Mouse (Mus musculus) midbrain, embryonic 15.5 days (tissue): ENCODE data around the gene Aqp9. TPM values are rescaled to one million over a fixed set of nuclear protein-coding genes. Genes with fewer than 3 reads are reported as not detected.

Experiments used
- ATAC-seq: fragments of 200-750 bp; cut with Nextera tagmentation; replicated peaks from 2 replicates; pipeline ENCODE4 v1.8.0; 2017; ENCODE audit warnings: moderate TSS enrichment
- H3K27ac ChIP-seq: fragments of 300-500 bp; sonication (generic); 2 replicates; pipeline ENCODE4 v1.5.1; 2015; ENCODE audit warnings: mild to moderate bottlenecking, inconsistent platforms
- H3K27me3 ChIP-seq: fragments of 300-500 bp; sonication (generic); replicated peaks from 2 replicates; pipeline ENCODE4 v1.6.1; 2015; ENCODE audit warnings: inconsistent platforms
- H3K36me3 ChIP-seq: fragments of 300-500 bp; sonication (generic); replicated peaks from 2 replicates; pipeline ENCODE4 v1.6.1; 2015; ENCODE audit warnings: inconsistent platforms
- H3K4me1 ChIP-seq: fragments of 300-500 bp; sonication (generic); 2 replicates; pipeline ENCODE4 v1.6.1; 2015; ENCODE audit warnings: inconsistent platforms
- H3K4me2 ChIP-seq: fragments of 300-500 bp; sonication (generic); 2 replicates; pipeline ENCODE4 v1.6.1; 2015; ENCODE audit warnings: inconsistent platforms, mild to moderate bottlenecking, moderate library complexity
- H3K4me3 ChIP-seq: fragments of 300-500 bp; sonication (generic); 2 replicates; pipeline ENCODE4 v1.5.1; 2015; ENCODE audit warnings: mild to moderate bottlenecking, inconsistent platforms
- H3K9ac ChIP-seq: fragments of 300-500 bp; sonication (generic); 2 replicates; pipeline ENCODE4 v1.6.1; 2015; ENCODE audit warnings: mild to moderate bottlenecking, inconsistent platforms
- H3K9me3 ChIP-seq: fragments of 300-500 bp; sonication (generic); 2 replicates; pipeline ENCODE4 v1.6.1; 2016; ENCODE audit warnings: inconsistent platforms
- WGBS: fragments of 180-500 bp; shearing (Covaris S2); methylation state at CpG from one replicate; pipeline ENCODE4 v1.1.7; 2015; ENCODE audit warnings: mixed read lengths; 5-methylcytosine and 5-hydroxymethylcytosine counted together
- polyA plus RNA-seq: library from polyadenylated mRNA; unstranded; fragments of >200 nt; fragmentation: Nextera tagmentation; extraction: Ambion mirVana; gene quantifications from 2 replicates; pipeline ENCODE4 v1.2.1, GENCODE M21; 2015

Gene Aqp9
- polyA plus RNA-seq, 1 experiment from 2014 or later: 0.54 TPM

DNA sequence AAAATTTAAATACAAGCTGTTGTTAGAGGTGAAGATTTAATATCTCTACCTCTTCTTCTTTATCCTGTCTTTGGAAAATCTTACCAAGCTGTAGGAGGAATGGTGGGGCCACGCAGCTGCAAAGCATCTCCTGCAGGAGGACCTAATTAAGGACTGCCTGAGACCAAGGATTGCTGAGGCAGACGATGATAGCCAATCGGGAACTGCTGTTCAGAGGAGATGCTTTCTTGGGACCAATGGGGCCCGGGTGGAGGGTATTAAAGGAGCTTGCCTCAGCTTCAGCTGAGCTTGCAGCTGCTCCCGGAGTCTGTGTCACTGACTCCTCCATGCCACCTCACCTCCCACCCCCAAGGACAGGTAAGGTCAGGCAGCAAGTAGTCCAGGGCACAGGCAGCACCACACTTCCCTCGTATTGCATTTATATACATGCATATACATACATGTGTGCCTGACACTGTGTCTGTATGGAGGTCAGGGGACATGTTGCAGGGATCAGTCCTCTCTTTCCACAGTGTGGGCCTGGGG is 99.6 kb downstream of the Aqp9 start:
- no peak for ATAC-seq
- Histone ChIP-seq H3K9ac (no peak overlapping the region), H3K4me1 (no peaks in the 10 kb centered on the region; the same call in 1 of the 2 replicates), H3K27me3 (no peaks in the 10 kb centered on the region), H3K4me2 (no peak overlapping the region), H3K36me3 (no peaks in the 10 kb centered on the region), H3K27ac (no peak overlapping the region), H3K4me3 (no peak overlapping the region), H3K9me3 (no peaks in the 10 kb centered on the region)
- 60% methylated on average over 6 of the region's 6 CpGs for WGBS

- WGBS: 83% methylated on average over 5 of the region's 5 CpGs
- Histone ChIP-seq H3K4me2 (no peak overlapping the region), H3K4me1 (no peaks in the 10 kb centered on the region; the same call in 1 of the 2 replicates), H3K36me3 (no peaks in the 10 kb centered on the region), H3K27me3 (no peaks in the 10 kb centered on the region), H3K27ac (no peak overlapping the region), H3K9me3 (no peaks in the 10 kb centered on the region), H3K4me3 (no peak overlapping the region), H3K9ac (no peak overlapping the region)
- no peak for ATAC-seq
These were observed 101.3 kb downstream of the Aqp9 start for GRCm38 (mm10) chr9:71067156-71067555.

DNA sequence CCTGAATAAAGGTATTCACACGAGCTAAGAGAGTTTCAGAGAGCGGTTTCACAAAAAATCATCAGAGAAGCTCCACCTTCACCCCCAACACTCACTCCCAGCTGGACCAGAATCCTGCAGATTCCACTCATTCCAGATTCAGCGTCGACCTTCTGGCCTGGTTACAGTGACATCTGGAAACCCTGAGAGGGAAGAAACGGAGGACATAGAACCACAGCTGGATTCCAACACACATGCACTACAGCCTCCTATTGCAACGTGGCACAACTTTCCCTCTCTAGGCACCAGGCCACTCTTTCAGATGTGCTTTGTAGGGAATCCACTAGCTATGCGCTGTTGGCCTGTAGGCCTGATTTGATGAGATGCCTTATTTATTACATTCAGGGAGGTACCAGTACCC is 102.0 kb downstream of the Aqp9 start:
- Histone ChIP-seq H3K9me3 (no peaks in the 10 kb centered on the region), H3K36me3 (no peaks in the 10 kb centered on the region), H3K27ac (no peak overlapping the region), H3K4me2 (no peak overlapping the region), H3K4me3 (no peak overlapping the region), H3K4me1 (no peaks in the 10 kb centered on the region; the same call in 1 of the 2 replicates), H3K9ac (no peak overlapping the region), H3K27me3 (no peaks in the 10 kb centered on the region)
- no peak for ATAC-seq
- WGBS: 84% methylated on average over 7 of the region's 7 CpGs

DNA sequence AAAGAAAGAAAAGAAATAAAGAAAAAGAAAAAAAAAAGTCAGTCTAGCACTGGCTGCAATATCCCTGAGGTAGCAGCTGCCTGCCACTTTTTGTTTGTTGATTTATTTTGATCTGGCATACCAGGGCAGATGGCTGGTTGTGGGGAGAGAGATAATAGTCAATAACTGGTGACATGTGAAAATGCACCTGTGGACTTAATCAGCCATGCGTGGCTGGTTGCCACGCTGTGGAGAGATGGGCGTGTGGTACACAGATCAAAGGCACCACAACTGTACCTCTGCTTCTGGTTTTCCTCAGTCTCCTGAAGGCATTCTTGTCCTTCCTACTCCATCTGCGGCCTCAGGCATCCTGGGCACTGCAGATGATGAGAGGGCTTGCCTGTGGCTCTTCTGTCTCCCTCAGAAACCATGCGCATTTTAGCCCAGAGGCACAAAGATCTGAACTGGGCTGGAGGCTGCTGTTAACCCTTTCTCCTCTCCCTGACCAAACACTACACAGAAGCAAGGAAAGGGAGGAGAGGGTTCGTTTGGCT is 103.1 kb downstream of the Aqp9 start:
- 0 out of 2 replicates have a peak, but pooled peaks have one; percentile 37 for ATAC-seq
- WGBS: 47% methylated on average over 6 of the region's 6 CpGs
- Histone ChIP-seq H3K9me3 (no peaks in the 10 kb centered on the region), H3K4me2 (no peak overlapping the region), H3K27me3 (no peaks in the 10 kb centered on the region), H3K9ac (no peak overlapping the region), H3K36me3 (no peaks in the 10 kb centered on the region), H3K4me3 (no peak overlapping the region), H3K4me1 (no peaks in the 10 kb centered on the region; the same call in 1 of the 2 replicates), H3K27ac (no peak overlapping the region)

GRCm38 (mm10) chr9:71064291-71064840 is 104.1 kb downstream of the Aqp9 start:
- 55% methylated on average over 8 of the region's 8 CpGs for WGBS
- H3K4me3 ChIP-seq: no peak overlapping the region
- H3K27ac ChIP-seq: no peak overlapping the region

GRCm38 (mm10) chr9:71063551-71063950 is 104.9 kb downstream of the Aqp9 start:
- Histone ChIP-seq H3K27me3 (no peaks in the 10 kb centered on the region), H3K4me1 (no peaks in the 10 kb centered on the region; the same call in 1 of the 2 replicates), H3K4me3 (no peak overlapping the region), H3K27ac (no peak overlapping the region), H3K4me2 (no peak overlapping the region), H3K9ac (no peak overlapping the region), H3K9me3 (no peaks in the 10 kb centered on the region), H3K36me3 (no peaks in the 10 kb centered on the region)
- no peak for ATAC-seq

More at GRCm38 (mm10) chr9:71064291-71064840, 104.1 kb downstream of the Aqp9 start:
- Histone ChIP-seq H3K36me3 (no peaks in the 10 kb centered on the region), H3K27me3 (no peaks in the 10 kb centered on the region), H3K9me3 (no peaks in the 10 kb centered on the region), H3K9ac (no peak overlapping the region), H3K4me1 (no peaks in the 10 kb centered on the region; the same call in 1 of the 2 replicates), H3K4me2 (no peak overlapping the region)
- ATAC-seq: no peak

GRCm38 (mm10) chr9:71062976-71063375 is 105.5 kb downstream of the Aqp9 start:
- H3K36me3 ChIP-seq: no peaks in the 10 kb centered on the region
- WGBS: 84% methylated on average over 4 of the region's 4 CpGs

GRCm38 (mm10) chr9:71062301-71062700 is 106.2 kb downstream of the Aqp9 start:
- H3K9me3 ChIP-seq: no peaks in the 10 kb centered on the region

More at GRCm38 (mm10) chr9:71062976-71063375, 105.5 kb downstream of the Aqp9 start:
- Histone ChIP-seq H3K4me1 (no peaks in the 10 kb centered on the region; the same call in 1 of the 2 replicates), H3K4me2 (no peak overlapping the region), H3K9ac (no peak overlapping the region), H3K4me3 (no peak overlapping the region), H3K9me3 (no peaks in the 10 kb centered on the region), H3K27me3 (no peaks in the 10 kb centered on the region), H3K27ac (no peak overlapping the region)
- ATAC-seq: no peak

More at GRCm38 (mm10) chr9:71062301-71062700, 106.2 kb downstream of the Aqp9 start:
- no peaks in the 10 kb centered on the region for H3K27me3 ChIP-seq
- H3K27ac ChIP-seq: no peak overlapping the region
- H3K4me3 ChIP-seq: no peak overlapping the region
- no peaks in the 10 kb centered on the region for H3K36me3 ChIP-seq
- no peak overlapping the region for H3K9ac ChIP-seq
- H3K4me1 ChIP-seq: no peaks in the 10 kb centered on the region; the same call in 1 of the 2 replicates
- no peak for ATAC-seq
- H3K4me2 ChIP-seq: no peak overlapping the region

Other genes starting within 250 kb of the Aqp9 start
- gene Lipc, start 216.5 kb downstream of the Aqp9 start, polyA plus RNA-seq: 0.09 TPM in 1 of 2 replicates, not detected in the other
- gene Aldh1a2, start 47.1 kb upstream of the Aqp9 start, polyA plus RNA-seq: 21.0 and 24.2 TPM in 2 replicates